Mouse (Mus musculus): ENCODE data around the gene 1190007I07Rik. TPM values are rescaled to one million over a fixed set of nuclear protein-coding genes. Genes with fewer than 3 reads are reported as not detected.
A peak's percentile ranks its signal among the peaks of the same experiment; 100 is the strongest.

The 1190007I07Rik gene
- polyA plus RNA-seq, 1 experiment, result 10.5 TPM

- no peak overlapping the region for H3K4me3 ChIP-seq (ENCODE audit: control insufficient read depth, low read depth, low read length)
- no peak overlapping the region for H3K27ac ChIP-seq (ENCODE audit: control insufficient read depth, insufficient read depth, low read depth, low read length)
- H3K27me3 ChIP-seq (ENCODE audit: control insufficient read depth, insufficient read depth, low read length), result no peaks in the 10 kb centered on the region
- no peaks in the 10 kb centered on the region for H3K4me1 ChIP-seq (ENCODE audit: control insufficient read depth, insufficient read depth, low read length)
- TF ChIP-seq CTCF (IDR thresholded peaks at IDR 0.05; ENCODE audit: control insufficient read depth, insufficient read depth, insufficient replicate concordance, low read depth, low read length) (no peak), POLR2A (IDR thresholded peaks at IDR 0.05; ENCODE audit: control insufficient read depth, low read depth, low read length) (no peak)
- H3K36me3 ChIP-seq (ENCODE audit: control insufficient read depth, insufficient read depth, low read length), result no peaks in the 10 kb centered on the region
Observed at GRCm38 (mm10) chr10:82661820-82662219, 38.8 kb upstream of the 1190007I07Rik start.

GRCm38 (mm10) chr10:82654581-82654980 is 31.6 kb upstream of the 1190007I07Rik start:
- no peak for TF ChIP-seq CTCF (IDR thresholded peaks at IDR 0.05; ENCODE audit: control insufficient read depth, insufficient read depth, insufficient replicate concordance, low read depth, low read length)
- no peak for TF ChIP-seq POLR2A (IDR thresholded peaks at IDR 0.05; ENCODE audit: control insufficient read depth, low read depth, low read length)
- Histone ChIP-seq H3K27me3 (ENCODE audit: control insufficient read depth, insufficient read depth, low read length) (no peaks in the 10 kb centered on the region), H3K4me1 (ENCODE audit: control insufficient read depth, insufficient read depth, low read length) (no peaks in the 10 kb centered on the region)

GRCm38 (mm10) chr10:82652625-82653024 is 29.6 kb upstream of the 1190007I07Rik start:
- no peak overlapping the region for H3K4me3 ChIP-seq (ENCODE audit: control insufficient read depth, low read depth, low read length)
- TF ChIP-seq POLR2A (IDR thresholded peaks at IDR 0.05; ENCODE audit: control insufficient read depth, low read depth, low read length) (no peak), CTCF (IDR thresholded peaks at IDR 0.05; ENCODE audit: control insufficient read depth, insufficient read depth, insufficient replicate concordance, low read depth, low read length) (no peak)
- H3K4me1 ChIP-seq (ENCODE audit: control insufficient read depth, insufficient read depth, low read length), result no peaks in the 10 kb centered on the region
- no peak overlapping the region for H3K27ac ChIP-seq (ENCODE audit: control insufficient read depth, insufficient read depth, low read depth, low read length)
- no peaks in the 10 kb centered on the region for H3K36me3 ChIP-seq (ENCODE audit: control insufficient read depth, insufficient read depth, low read length)
- no peaks in the 10 kb centered on the region for H3K27me3 ChIP-seq (ENCODE audit: control insufficient read depth, insufficient read depth, low read length)

More at GRCm38 (mm10) chr10:82654581-82654980, 31.6 kb upstream of the 1190007I07Rik start:
- no peaks in the 10 kb centered on the region for H3K36me3 ChIP-seq (ENCODE audit: control insufficient read depth, insufficient read depth, low read length)
- no peak overlapping the region for H3K27ac ChIP-seq (ENCODE audit: control insufficient read depth, insufficient read depth, low read depth, low read length)
- H3K4me3 ChIP-seq (ENCODE audit: control insufficient read depth, low read depth, low read length), result no peak overlapping the region

GRCm38 (mm10) chr10:82651221-82651620 is 28.2 kb upstream of the 1190007I07Rik start:
- H3K27ac ChIP-seq (ENCODE audit: control insufficient read depth, insufficient read depth, low read depth, low read length), result no peak overlapping the region
- H3K27me3 ChIP-seq (ENCODE audit: control insufficient read depth, insufficient read depth, low read length), result no peaks in the 10 kb centered on the region
- TF ChIP-seq CTCF (IDR thresholded peaks at IDR 0.05; ENCODE audit: control insufficient read depth, insufficient read depth, insufficient replicate concordance, low read depth, low read length) (no peak), POLR2A (IDR thresholded peaks at IDR 0.05; ENCODE audit: control insufficient read depth, low read depth, low read length) (no peak)
- no peaks in the 10 kb centered on the region for H3K4me1 ChIP-seq (ENCODE audit: control insufficient read depth, insufficient read depth, low read length)
- no peaks in the 10 kb centered on the region for H3K36me3 ChIP-seq (ENCODE audit: control insufficient read depth, insufficient read depth, low read length)
- no peak overlapping the region for H3K4me3 ChIP-seq (ENCODE audit: control insufficient read depth, low read depth, low read length)

GRCm38 (mm10) chr10:82647205-82647811 is 24.3 kb upstream of the 1190007I07Rik start:
- no peak overlapping the region for H3K4me3 ChIP-seq (ENCODE audit: control insufficient read depth, low read depth, low read length)
- no peak overlapping the region for H3K27ac ChIP-seq (ENCODE audit: control insufficient read depth, insufficient read depth, low read depth, low read length)
- peaks cover 2% of the 10 kb centered on the region; the same call in 1 of the 2 replicates for H3K4me1 ChIP-seq (ENCODE audit: control insufficient read depth, insufficient read depth, low read length)
- H3K36me3 ChIP-seq (ENCODE audit: control insufficient read depth, insufficient read depth, low read length), result no peaks in the 10 kb centered on the region; the same call in none of the 2 replicates
- TF ChIP-seq CTCF (IDR thresholded peaks at IDR 0.05; ENCODE audit: control insufficient read depth, insufficient read depth, insufficient replicate concordance, low read depth, low read length), result no peak
- no peak for TF ChIP-seq POLR2A (IDR thresholded peaks at IDR 0.05; ENCODE audit: control insufficient read depth, low read depth, low read length)
- H3K27me3 ChIP-seq (ENCODE audit: control insufficient read depth, insufficient read depth, low read length), result no peaks in the 10 kb centered on the region

GRCm38 (mm10) chr10:82646083-82646482 is 23.1 kb upstream of the 1190007I07Rik start:
- TF ChIP-seq POLR2A (IDR thresholded peaks at IDR 0.05; ENCODE audit: control insufficient read depth, low read depth, low read length), result no peak
- TF ChIP-seq CTCF (IDR thresholded peaks at IDR 0.05; ENCODE audit: control insufficient read depth, insufficient read depth, insufficient replicate concordance, low read depth, low read length), result no peak
- H3K4me3 ChIP-seq (ENCODE audit: control insufficient read depth, low read depth, low read length), result no peak overlapping the region; the same call in 1 of the 2 replicates
- H3K27ac ChIP-seq (ENCODE audit: control insufficient read depth, insufficient read depth, low read depth, low read length), result 0 out of 2 replicates have a peak overlapping the region, but pooled peaks have one; percentile 42
- peaks cover 2% of the 10 kb centered on the region; the same call in 1 of the 2 replicates for H3K4me1 ChIP-seq (ENCODE audit: control insufficient read depth, insufficient read depth, low read length)
- no peaks in the 10 kb centered on the region; the same call in none of the 2 replicates for H3K36me3 ChIP-seq (ENCODE audit: control insufficient read depth, insufficient read depth, low read length)
- H3K27me3 ChIP-seq (ENCODE audit: control insufficient read depth, insufficient read depth, low read length), result no peaks in the 10 kb centered on the region

- Histone ChIP-seq H3K27me3 (ENCODE audit: control insufficient read depth, insufficient read depth, low read length) (no peaks in the 10 kb centered on the region), H3K4me3 (ENCODE audit: control insufficient read depth, low read depth, low read length) (no peak overlapping the region), H3K27ac (ENCODE audit: control insufficient read depth, insufficient read depth, low read depth, low read length) (no peak overlapping the region), H3K36me3 (ENCODE audit: control insufficient read depth, insufficient read depth, low read length) (peaks cover 2% of the 10 kb centered on the region), H3K4me1 (ENCODE audit: control insufficient read depth, insufficient read depth, low read length) (peaks cover 2% of the 10 kb centered on the region; the same call in 1 of the 2 replicates)
- TF ChIP-seq CTCF (IDR thresholded peaks at IDR 0.05; ENCODE audit: control insufficient read depth, insufficient read depth, insufficient replicate concordance, low read depth, low read length), result no peak
- TF ChIP-seq POLR2A (IDR thresholded peaks at IDR 0.05; ENCODE audit: control insufficient read depth, low read depth, low read length), result no peak
Observed at GRCm38 (mm10) chr10:82641481-82641880, 18.5 kb upstream of the 1190007I07Rik start.

Measured in testis, adult 2 months (tissue).